Mouse (Mus musculus): ENCODE results near the gene Col7a1.
A peak's percentile ranks its signal among the peaks of the same experiment; 100 is the strongest.

Gene Col7a1

GRCm38 (mm10) chr9:108987704-108988350 lies 34.4 kb downstream of the Col7a1 start:
- no peak for DNase-seq

GRCm38 (mm10) chr9:108989802-108990461 lies 36.5 kb downstream of the Col7a1 start:
- DNase-seq = peak; percentile 38

GRCm38 (mm10) chr9:108990462-108990820 lies 37.1 kb downstream of the Col7a1 start:
- DNase-seq = no peak

DNA sequence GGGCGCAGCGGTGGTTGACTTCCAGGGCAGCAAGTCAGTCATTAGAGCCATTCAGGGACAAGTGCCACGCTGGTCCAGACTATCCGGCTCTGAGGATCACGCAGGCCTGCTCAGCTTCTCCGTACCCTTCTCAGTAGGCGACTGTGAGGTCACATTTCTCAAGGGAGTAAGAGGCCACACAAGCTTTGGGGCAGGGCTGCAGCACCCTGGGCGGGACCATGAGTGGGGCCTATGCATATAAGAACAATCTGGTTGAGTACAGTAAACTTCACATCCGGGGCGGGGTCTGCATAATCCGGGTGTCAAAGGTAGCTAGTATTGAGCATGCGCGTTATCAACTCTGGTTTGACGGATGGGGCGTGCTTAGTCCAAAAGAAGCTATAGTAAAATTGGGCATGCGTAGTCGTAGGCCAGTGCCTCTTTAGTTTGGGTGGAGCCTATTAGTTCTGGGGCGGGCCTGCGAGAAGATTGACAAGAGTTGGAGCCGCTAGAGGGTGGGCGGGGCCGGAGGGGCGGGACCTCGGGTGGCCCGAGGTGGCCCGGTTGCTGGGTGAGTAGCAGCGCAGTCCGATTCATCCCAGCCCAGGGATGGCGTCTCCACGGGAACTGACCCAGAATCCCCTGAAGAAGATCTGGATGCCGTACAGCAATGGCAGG lies 38.2 kb downstream of the Col7a1 start, which contains the start of gene Pfkfb4:
TSS of gene Pfkfb4 (plus strand) at position 351 of the 657 bp plus-strand sequence.
- peak; percentile 100 for DNase-seq

DNA sequence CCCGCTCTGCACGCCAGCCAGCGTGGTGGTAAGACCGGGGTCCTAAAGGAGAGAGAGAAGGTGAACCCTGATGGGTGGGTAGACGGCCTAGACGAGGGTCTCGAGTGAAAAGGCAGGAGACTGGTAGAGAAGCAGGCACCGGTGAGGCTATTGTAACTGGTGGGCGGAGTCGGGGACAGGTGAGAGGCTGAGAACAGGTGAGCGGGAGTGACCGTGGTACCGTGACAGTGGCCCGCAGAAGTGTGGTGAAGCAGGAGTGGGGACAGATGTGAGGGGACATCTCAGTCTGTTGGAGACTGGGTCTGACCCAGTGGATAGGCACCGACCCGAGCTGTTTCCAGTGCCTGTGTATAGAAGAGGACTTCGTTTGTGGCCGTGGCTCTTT lies 38.7 kb downstream of the Col7a1 start:
- DNase-seq = no peak

DNA sequence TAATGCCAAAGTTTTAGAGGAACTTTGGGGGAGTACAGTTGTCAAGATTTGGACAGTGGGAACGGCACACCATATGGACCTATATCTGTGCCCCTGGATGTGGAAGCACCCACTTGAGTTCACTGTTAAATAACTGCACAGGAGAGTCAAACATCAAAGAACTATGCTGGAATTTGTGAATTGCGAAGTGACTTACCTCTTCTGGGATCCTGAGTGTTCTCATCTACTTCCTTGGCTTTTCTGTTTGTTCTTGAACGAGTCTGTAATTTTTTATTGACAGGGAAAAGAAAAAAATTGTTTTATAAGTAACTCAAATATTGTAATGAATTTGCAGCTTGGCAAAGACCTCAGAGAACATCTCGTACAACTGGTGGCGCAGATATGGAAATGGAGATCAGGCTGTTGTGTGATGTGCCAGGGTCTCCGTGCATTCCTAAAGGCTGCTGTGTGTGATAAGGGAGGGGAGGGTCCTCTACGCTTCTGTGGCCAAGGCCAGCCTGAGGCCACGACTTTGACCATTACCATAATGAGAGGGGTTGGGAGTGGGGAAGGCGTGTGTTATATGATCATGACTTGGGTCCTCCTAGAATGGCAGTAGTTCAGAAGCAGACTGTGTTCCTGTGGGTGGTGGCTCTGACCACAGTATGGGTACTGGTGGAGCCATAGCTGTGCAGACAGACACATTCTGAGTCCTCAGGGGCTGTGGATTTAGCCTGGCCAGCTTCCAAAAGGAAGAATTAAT lies 39.4 kb downstream of the Col7a1 start:
- no peak for DNase-seq

- peak; percentile 90 for DNase-seq
Measured at GRCm38 (mm10) chr9:108996411-108996810, 43.0 kb downstream of the Col7a1 start.

- DNase-seq = no peak
Measured at GRCm38 (mm10) chr9:108998287-108999166, 45.1 kb downstream of the Col7a1 start.

DNA sequence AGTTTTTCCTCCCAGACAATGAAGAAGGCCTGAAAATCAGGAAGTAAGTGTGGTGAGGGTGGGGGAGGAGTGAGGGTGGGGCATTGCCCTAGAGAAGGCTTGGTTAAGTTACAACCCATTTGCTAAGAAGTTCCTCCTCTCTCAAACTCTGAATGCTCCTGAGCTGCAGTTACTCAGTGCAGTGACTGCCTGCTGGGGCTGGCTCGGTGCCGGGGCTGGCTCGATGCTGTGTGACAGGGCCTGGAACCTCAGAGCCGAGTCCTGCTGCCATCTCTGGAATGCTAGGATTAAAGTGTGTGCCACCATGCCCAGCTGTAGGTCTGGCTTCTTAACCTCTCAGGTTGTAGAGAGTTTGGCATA lies 45.8 kb downstream of the Col7a1 start:
- DNase-seq = no peak

- peak; percentile 72 for DNase-seq
Measured at GRCm38 (mm10) chr9:109000726-109001125, 47.3 kb downstream of the Col7a1 start.

DNA sequence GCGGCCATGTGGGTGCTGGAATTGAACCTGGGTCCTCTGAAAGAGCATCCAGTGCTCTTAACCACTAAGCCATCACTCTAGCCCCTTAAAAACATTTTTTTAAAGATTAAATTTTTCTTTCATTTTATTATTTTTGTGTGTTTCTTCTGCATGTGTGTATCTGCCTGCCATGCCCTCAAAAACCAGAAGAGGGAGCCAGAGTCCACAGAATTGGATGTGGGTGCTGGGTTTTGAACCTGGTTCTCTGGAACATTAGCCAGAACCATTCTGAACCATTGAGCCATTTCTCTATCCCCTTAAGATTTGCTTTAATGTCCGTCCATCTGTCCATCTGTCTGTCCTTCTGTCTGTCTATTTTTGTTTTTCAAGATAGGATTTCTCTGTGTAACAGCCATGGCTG lies 49.8 kb downstream of the Col7a1 start:
- DNase-seq = peak; percentile 62

DNA sequence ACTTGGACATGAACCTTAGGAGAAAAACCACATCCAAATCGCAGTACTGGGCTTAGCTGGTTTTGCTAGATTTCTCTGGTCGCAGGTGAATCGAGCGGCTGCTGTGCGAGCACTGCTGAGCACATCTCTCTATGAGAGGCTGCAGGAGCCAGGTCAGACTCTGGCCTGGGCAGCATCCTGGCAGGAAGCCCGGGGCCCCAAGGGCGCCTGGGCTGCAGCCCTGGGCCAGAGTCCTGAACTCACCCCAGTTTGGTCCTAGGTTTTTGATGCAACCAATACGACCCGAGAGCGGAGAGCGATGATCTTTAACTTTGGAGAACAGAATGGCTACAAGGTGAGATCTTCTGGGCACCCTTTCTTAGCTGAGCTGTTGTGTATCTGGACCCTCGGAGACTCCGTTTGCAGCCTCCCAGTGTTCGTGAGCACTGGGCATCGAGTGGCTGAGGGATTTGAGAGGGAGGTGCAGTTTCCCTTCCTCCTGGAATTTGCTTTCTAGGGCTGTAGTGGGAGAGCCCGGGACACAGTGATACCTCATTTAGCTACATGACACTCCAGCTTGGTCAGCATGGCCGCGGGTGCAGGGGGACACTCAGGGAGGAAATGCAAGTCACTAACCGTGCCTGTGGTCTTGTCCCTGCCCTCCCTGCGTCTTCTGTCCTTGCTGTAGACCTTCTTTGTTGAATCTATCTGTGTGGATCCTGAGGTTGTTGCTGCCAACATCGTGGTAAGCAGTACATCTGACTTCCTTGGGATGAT lies 53.8 kb downstream of the Col7a1 start:
- DNase-seq = no peak

GRCm38 (mm10) chr9:109008081-109008480 lies 54.7 kb downstream of the Col7a1 start:
- DNase-seq = no peak

GRCm38 (mm10) chr9:109008994-109009635 lies 55.7 kb downstream of the Col7a1 start:
- no peak for DNase-seq

- no peak for DNase-seq
Measured at GRCm38 (mm10) chr9:109009636-109010315, 56.4 kb downstream of the Col7a1 start.

DNA sequence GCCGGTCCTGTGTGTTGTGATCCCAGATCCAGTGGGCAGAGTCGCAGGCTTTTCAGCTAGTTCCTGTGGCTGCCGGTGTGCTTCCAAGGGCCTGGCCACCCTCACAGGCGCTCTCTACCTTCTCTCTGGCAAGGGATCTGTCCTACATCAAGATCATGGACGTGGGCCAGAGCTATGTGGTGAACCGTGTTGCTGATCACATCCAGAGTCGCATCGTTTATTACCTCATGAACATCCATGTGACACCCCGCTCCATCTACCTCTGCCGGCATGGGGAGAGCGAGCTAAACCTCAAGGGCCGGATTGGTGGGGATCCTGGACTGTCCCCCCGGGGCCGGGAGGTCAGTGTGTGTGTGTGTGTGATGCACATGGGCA lies 56.9 kb downstream of the Col7a1 start:
- no peak for DNase-seq

DNA sequence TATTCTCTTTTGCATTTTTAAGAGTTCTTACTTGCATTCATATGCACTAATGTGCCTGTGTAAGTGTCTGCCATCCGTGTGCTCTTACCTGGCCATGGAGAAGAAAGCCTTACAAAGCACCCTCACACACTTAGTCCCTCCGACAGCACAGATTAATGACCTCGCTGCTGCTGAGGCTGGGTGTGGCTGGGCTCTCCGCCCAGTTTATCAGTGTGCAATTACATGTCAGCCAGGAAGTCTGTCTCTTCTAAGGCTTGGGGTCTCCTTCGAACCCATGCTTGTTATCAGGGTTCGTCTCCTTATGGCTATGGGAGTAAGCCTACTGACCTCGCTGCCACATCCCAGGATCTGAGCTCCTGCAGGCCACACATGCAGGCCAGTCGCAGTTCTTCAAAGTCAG lies 62.0 kb downstream of the Col7a1 start:
- DNase-seq = no peak

DNA sequence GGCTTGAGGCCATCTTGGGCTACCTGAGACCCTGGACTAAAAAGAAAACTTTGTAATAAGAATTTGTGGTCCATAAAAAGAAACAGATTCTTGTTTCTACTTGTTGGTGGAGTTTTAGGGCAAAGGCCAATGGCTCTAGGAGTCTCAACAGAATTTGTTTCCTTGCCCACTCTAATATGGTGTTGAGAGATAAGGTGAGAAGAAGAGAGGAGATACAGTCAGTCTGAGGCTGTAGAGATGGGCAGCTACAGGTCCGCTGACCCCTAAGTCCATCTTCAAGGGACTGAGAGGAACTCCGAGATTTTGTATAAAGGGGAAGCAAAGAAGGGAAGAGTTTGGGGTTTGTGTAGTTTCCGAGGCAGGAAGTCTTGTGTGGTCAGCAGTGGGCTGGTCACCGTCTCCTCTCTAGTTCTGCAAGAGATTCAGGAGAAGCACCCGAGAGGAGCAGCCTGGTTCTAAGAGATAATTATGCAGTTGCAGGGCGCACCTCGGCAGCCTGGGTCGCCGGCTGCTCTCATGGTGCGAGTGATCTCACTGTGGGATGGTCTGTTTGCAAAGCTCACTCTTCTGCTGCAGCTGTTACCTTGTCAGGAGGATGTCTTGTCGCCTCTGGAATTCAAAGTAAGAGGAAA lies 63.7 kb downstream of the Col7a1 start:
- DNase-seq = no peak

DNA sequence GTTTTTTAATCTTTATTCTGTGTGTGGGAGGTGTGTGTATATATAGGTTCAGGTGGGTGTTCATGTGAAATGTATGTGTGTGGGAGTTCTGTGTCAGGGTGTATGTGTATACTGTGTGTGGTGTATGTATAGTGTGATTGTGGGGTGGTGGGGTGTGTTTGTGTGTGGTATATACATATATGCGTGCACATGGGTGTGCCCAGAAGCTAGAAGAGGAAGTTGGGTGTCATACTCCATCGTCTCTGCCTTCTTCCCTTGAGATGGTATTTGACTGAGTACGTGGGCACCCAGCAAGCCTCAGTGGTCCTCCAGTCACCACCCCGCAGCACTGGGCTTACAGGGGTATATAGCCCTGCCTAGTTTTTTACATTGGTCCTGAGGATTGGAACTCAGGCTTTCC lies 68.0 kb downstream of the Col7a1 start:
- no peak for DNase-seq

Measured in kidney, adult 9 months (tissue).